7 mouse cellular contexts compared by ENCODE assay signal in the genomic region with DNA sequence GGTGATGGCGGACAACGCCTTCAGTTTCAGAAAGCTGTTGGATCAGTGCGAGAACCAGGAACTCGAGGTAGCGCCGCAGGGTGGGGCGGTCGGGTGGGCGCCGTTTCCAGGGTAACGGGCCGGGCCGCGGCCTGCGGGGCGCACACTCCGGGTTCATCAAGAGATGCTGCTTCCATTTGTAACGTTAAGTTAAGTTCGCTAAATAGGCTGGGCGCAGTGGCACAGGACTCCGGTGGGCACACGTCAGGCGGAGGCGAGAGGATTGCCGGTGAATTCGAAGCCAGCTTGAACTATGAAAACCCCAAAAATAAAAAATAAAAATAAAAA. TPM values are rescaled to one million over a fixed set of nuclear protein-coding genes. Genes with fewer than 3 reads are reported as not detected.
DNase-seq lines count a peak whose midpoint lies in the region; ATAC-seq lines count a peak whose summit lies in the region.

No protein-coding gene starts in this region.

- H3K27ac ChIP-seq in forebrain, embryonic 11.5 days (ENCODE audit: low read depth, low read length): 0 out of 2 replicates have a peak overlapping the region, but pooled peaks have one; percentile 6
- no peak overlapping the region; the same call in 1 of the 2 replicates for H3K27ac ChIP-seq in limb, embryonic 13.5 days
- H3K27ac ChIP-seq in stomach, embryonic 15.5 days: peak overlapping the region; percentile 40

- peak overlapping the region; percentile 97 for H3K4me3 ChIP-seq in megakaryocyte, embryonic 14.5 days (replicated peaks)
- peak overlapping the region; percentile 84 for H3K4me3 ChIP-seq in forebrain, embryonic 11.5 days (ENCODE audit: low read depth, low read length)
- H3K4me3 ChIP-seq in limb, embryonic 13.5 days: peak overlapping the region; percentile 86
- peak overlapping the region; percentile 71 for H3K4me3 ChIP-seq in stomach, embryonic 15.5 days (replicated peaks)

- H3K27me3 ChIP-seq in megakaryocyte, embryonic 14.5 days (replicated peaks): peaks cover 1% of the 10 kb centered on the region
- H3K27me3 ChIP-seq in forebrain, embryonic 11.5 days (ENCODE audit: control insufficient read depth, insufficient read depth, low read length): no peaks in the 10 kb centered on the region
- peaks cover 10% of the 10 kb centered on the region; the same call in 1 of the 2 replicates for H3K27me3 ChIP-seq in limb, embryonic 13.5 days
- H3K27me3 ChIP-seq in stomach, embryonic 15.5 days (replicated peaks): no peaks in the 10 kb centered on the region

- 1% methylated on average over 26 of the region's 26 CpGs for WGBS in forebrain, embryonic 11.5 days
- under 1% methylated on average over 26 of the region's 26 CpGs for WGBS in limb, embryonic 13.5 days
- under 1% methylated on average over 26 of the region's 26 CpGs for WGBS in stomach, embryonic 15.5 days

- peaks cover 40% of the 10 kb centered on the region for H3K4me1 ChIP-seq in megakaryocyte, embryonic 14.5 days
- H3K4me1 ChIP-seq in forebrain, embryonic 11.5 days (replicated peaks; ENCODE audit: control insufficient read depth, insufficient read depth, low read length): 0 out of 2 replicates have a peak, but pooled peaks cover 2% of the 10 kb centered on the region
- peaks cover 10% of the 10 kb centered on the region for H3K4me1 ChIP-seq in limb, embryonic 13.5 days
- H3K4me1 ChIP-seq in stomach, embryonic 15.5 days: peaks cover 5% of the 10 kb centered on the region; the same call in 1 of the 2 replicates

- H3K4me2 ChIP-seq in forebrain, embryonic 11.5 days (ENCODE audit: low read depth, low read length, severe bottlenecking): peak overlapping the region; percentile 58
- peak overlapping the region; percentile 79 for H3K4me2 ChIP-seq in limb, embryonic 13.5 days (replicated peaks)
- H3K4me2 ChIP-seq in stomach, embryonic 15.5 days: peak overlapping the region; percentile 51

- 0 out of 2 replicates have a peak, but pooled peaks cover under 1% of the 10 kb centered on the region for H3K9me3 ChIP-seq in megakaryocyte, embryonic 14.5 days
- no peaks in the 10 kb centered on the region for H3K9me3 ChIP-seq in forebrain, embryonic 11.5 days (ENCODE audit: control insufficient read depth, low read length)
- no peaks in the 10 kb centered on the region for H3K9me3 ChIP-seq in limb, embryonic 13.5 days
- H3K9me3 ChIP-seq in stomach, embryonic 15.5 days: no peaks in the 10 kb centered on the region

- H3K9ac ChIP-seq in forebrain, embryonic 11.5 days (ENCODE audit: low read length): peak overlapping the region; percentile 82
- H3K9ac ChIP-seq in limb, embryonic 13.5 days: peak overlapping the region; percentile 88
- peak overlapping the region; percentile 80 for H3K9ac ChIP-seq in stomach, embryonic 15.5 days

- ATAC-seq in megakaryocyte, adult 5-6 weeks (ENCODE audit: poor library complexity, severe bottlenecking): no peak
- peak; percentile 60; the same call in 1 of the 2 replicates for ATAC-seq in forebrain, embryonic 11.5 days (replicated peaks; ENCODE audit: low FRiP score)
- peak; percentile 71 for ATAC-seq in limb, embryonic 13.5 days (ENCODE audit: low FRiP score, low read depth)
- ATAC-seq in stomach, embryonic 15.5 days (ENCODE audit: insufficient read depth, low FRiP score, low read depth): peak; percentile 15; the same call in 1 of the 2 replicates

- DNase-seq in forebrain, embryonic 11.5 days (ENCODE audit: low spot score): no peak
- DNase-seq in embryo, embryonic 9.5 days (ENCODE audit: extremely low spot score): no peak
- no peak for DNase-seq in ovary, adult 18-20 months (ENCODE audit: low spot score)

- H3K36me3 ChIP-seq in megakaryocyte, embryonic 14.5 days (replicated peaks; ENCODE audit: low read length): peaks cover 33% of the 10 kb centered on the region
- H3K36me3 ChIP-seq in forebrain, embryonic 11.5 days (ENCODE audit: control insufficient read depth, insufficient read depth, low read length): peaks cover 4% of the 10 kb centered on the region; the same call in 1 of the 2 replicates
- peaks cover 35% of the 10 kb centered on the region for H3K36me3 ChIP-seq in limb, embryonic 13.5 days
- peaks cover 9% of the 10 kb centered on the region; the same call in 1 of the 2 replicates for H3K36me3 ChIP-seq in stomach, embryonic 15.5 days

RNA-seq across cellular contexts. Expression of a gene that starts 0.7 kb away (rescaled TPM):
- polyA plus RNA-seq in megakaryocyte, embryonic 14.5 days (2012; ENCODE audit: insufficient read depth, low replicate concordance): 8.6 TPM in 1 of 2 replicates, not detected in the other
- total RNA-seq in megakaryocyte, adult 5-6 weeks (2015): 38.8 and 42.6 TPM in 2 replicates
- 61.2 and 64.4 TPM in 2 replicates for total RNA-seq in megakaryocyte, adult 5-6 weeks (2017)
- 188 and 192 TPM in 2 replicates for polyA plus RNA-seq in forebrain, embryonic 11.5 days (2014; fragmentation: Nextera tagmentation; extraction: Ambion mirVana)
- 188 and 193 TPM in 2 replicates for polyA plus RNA-seq in limb, embryonic 13.5 days (2015; fragmentation: Nextera tagmentation; extraction: Ambion mirVana)
- 124 and 130 TPM in 2 replicates for polyA plus RNA-seq in stomach, embryonic 15.5 days (2015; fragmentation: Nextera tagmentation; extraction: Ambion mirVana)

Comparison
In these comparisons a context has a peak if more than half of its experiments do, and no peak if none do; other contexts are left out.
1. RNA of a gene that starts 0.7 kb away (polyA plus RNA-seq): 188 to 193 TPM in limb, embryonic 13.5 days, 188 to 192 TPM in forebrain, embryonic 11.5 days and 124 to 130 TPM in stomach, embryonic 15.5 days; 8.6 TPM in megakaryocyte, embryonic 14.5 days; every median in the first group is over 10 times any median in the second.
2. Peak in every context shown above with its lines, with median percentiles within 50 percentile points of each other: H3K4me3 ChIP-seq, H3K4me2 ChIP-seq and H3K9ac ChIP-seq.